Mouse (Mus musculus): ENCODE data around the gene Anxa6.

Gene Anxa6

DNA sequence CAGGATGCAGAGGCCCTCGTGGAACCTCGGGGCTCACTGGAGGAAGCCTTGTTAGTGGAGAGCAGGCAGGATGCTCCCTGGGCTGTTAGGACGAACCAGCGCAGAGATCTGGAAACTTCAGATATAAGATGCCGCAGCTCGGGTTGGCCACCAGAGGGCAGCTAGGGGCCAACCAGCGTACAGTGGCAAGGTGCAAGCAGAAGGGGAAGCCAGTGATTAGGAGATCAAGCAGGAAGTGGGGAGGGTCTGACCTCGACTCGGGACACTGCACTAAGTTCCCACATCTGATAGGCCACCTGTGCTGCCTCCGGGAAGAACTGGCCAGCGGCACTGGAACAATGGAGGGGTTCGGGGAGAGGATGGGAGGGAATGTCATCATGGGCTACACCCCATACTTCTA is 35.0 kb downstream of the Anxa6 start:
- DNase-seq (ENCODE audit: low spot score in 2 of 2): peak; percentile 47 to 63

DNA sequence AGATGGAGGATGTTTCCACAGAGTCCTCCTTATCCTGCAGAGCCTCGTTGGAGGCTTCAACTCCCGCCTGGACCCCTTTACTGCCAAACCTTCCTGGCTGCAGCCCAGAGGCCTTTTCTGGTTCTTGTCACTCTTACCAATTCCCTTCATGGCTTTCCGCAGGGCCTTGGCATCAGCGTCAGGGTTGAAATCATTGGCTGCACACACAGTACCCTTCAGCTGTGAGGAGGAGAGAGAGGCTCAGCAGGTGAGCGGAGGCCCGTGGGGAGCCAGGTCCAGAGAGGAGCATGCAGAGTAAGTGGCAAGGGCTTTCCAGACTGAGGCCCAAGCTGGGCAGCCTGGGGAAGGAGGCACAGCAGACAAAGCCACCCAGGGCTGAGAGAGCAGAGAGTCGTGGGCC is 37.1 kb downstream of the Anxa6 start:
- DNase-seq (ENCODE audit: low spot score in 2 of 2): no peak

GRCm38 (mm10) chr11:54989920-54990319 is 43.3 kb downstream of the Anxa6 start:
- DNase-seq (ENCODE audit: low spot score in 2 of 2): no peak

GRCm38 (mm10) chr11:54988754-54989349 is 44.4 kb downstream of the Anxa6 start:
- DNase-seq (ENCODE audit: low spot score in 2 of 2): no peak

GRCm38 (mm10) chr11:54987974-54988373 is 45.3 kb downstream of the Anxa6 start:
- no peak for DNase-seq (ENCODE audit: low spot score in 2 of 2)

GRCm38 (mm10) chr11:54985086-54985485 is 48.2 kb downstream of the Anxa6 start:
- no peak for DNase-seq (ENCODE audit: low spot score in 2 of 2)

DNA sequence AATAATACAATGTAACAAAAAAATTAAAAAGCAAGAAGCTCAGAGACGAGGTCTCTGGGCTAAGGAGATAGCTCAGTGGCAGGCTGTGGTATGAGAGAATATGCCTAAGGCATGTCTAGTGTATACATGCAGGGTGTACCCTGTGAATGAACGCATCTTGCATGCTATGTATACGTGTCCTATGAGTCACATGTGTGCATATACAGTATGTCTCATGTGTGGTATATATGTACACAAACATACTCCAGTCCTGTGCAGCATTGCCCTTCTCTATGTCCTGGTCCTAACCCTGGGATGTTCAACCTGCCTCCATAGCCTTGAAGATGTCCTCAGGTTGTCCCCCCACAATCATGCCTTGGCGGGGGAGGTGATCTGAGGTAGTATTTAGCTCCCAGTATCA is 48.7 kb downstream of the Anxa6 start:
- DNase-seq (ENCODE audit: low spot score in 2 of 2): no peak

GRCm38 (mm10) chr11:54984085-54984484 is 49.2 kb downstream of the Anxa6 start:
- peak in 1 of 2 experiments; percentile 68 for DNase-seq (ENCODE audit: low spot score in 2 of 2)

DNA sequence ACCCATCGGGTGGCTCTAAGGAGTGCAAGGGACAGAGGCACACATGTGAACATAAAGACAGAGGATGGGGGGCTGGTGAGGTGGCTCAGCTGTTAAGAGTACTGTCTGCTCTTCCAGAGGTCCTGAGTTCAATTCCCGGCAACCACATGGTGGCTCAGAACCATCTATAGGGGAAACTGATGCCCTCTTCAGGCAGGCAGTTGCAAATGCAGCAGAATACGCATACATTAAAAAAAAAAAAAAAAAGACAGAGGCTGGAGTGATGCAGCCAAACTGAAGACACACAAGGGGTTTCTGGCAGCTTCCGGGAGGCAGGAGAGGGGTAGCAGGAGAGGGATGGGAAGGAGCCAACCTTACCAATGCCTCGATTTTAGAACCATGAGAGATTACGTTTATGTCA is 50.7 kb downstream of the Anxa6 start:
- DNase-seq (ENCODE audit: low spot score in 2 of 2): no peak

- DNase-seq (ENCODE audit: low spot score in 2 of 2): no peak
Measured at GRCm38 (mm10) chr11:54981630-54982029, 51.6 kb downstream of the Anxa6 start.

- no peak for DNase-seq (ENCODE audit: low spot score in 2 of 2)
Measured at GRCm38 (mm10) chr11:54977385-54977937, 55.8 kb downstream of the Anxa6 start.

DNA sequence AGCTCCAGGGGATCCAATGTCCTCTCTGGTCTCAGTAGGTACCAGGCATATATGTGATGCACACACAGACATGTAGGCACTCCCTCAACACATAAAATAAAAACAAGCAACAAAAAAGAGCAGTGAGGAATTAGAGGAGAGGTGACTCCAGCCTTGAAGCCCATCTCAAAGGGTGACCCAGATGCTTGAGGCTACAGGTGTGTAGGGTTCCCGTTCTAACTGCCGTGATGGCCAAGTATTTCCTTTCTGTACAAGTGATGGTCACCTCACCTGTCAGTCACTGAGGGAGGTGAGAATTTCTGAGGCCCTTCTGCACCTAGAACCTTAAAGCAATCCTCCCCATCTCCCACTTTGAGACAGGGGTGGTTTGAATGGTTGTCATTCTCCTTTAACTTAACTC is 56.9 kb downstream of the Anxa6 start:
- no peak for DNase-seq (ENCODE audit: low spot score in 2 of 2)

DNA sequence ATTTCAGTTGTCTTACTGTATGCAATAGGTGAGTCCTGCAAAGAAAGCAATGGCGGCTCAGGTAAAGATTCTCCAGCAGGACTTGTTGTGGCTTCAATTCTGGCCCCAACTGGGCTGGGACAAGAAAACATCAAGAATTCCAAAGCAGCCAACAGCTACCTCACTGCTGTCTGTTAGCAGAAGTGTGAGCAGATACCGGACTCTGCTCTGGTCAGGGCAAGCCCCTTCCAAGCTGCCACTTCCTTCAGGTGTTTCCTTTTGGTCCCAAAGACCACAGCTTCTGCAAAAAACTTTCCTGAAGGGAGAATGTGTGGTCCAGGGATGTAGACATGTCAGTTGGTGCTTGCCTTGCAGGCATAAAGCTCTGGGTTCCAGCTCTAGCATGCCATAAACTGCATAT is 57.5 kb downstream of the Anxa6 start:
- no peak for DNase-seq (ENCODE audit: low spot score in 2 of 2)

DNA sequence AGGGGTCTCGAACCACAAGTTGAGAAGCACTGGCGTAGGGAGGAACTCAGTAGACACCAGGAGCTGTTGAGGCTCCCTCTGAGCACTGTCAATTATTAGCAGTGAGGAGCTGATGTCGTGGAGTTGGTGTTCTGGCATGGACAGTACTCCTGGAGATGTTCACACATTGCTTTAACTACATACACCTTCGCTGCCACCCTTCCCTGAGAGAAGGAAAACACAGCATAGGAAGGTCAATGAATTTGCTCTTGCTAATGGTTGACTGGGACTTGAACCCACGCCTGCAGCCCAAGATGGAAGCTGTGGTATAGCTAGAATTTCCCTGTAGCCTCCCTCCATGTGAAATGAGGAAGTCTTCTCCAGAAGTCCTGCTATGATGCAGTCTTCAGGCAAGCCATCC is 57.9 kb downstream of the Anxa6 start:
- DNase-seq (ENCODE audit: low spot score in 2 of 2): no peak

GRCm38 (mm10) chr11:54974639-54975038 is 58.6 kb downstream of the Anxa6 start:
- DNase-seq (ENCODE audit: low spot score in 2 of 2): no peak

GRCm38 (mm10) chr11:54973481-54974212 is 59.6 kb downstream of the Anxa6 start:
- DNase-seq (ENCODE audit: low spot score in 2 of 2): peak; percentile 64 to 71

- DNase-seq (ENCODE audit: low spot score in 2 of 2): no peak
Measured at GRCm38 (mm10) chr11:54972789-54973188, 60.5 kb downstream of the Anxa6 start.

DNA sequence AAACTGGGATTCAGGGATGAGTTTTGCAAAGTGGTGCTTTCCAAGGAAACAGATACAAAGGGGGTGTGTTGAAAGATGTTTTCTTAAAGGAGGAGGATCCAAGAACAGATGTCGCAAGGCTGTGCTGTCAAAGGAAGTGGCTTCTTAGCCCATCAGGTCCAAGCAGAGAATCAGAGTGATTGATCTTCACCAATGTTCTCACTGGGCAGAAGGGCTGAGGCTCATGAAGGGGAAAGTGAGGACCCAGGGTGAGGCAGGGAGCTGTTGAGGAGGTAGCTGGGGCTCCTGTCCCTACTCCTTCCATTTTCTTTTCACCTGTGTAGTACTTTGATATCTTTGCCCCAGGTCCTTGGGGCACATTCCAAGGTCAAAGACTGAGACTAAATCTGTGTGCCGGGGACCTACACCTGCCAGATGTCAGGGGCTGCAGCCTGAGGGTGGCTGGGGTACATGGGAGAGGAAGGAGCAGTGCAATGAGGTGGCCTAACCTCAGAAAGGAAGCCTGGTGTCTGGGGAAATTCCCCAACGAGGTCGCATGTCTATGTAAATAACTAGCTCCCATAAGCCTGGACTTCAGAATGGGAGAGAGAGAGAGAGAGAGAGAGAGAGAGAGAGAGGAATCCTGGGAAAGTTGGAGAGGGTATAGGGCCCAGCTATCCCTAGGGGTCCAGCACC is 61.1 kb downstream of the Anxa6 start:
- no peak for DNase-seq (ENCODE audit: low spot score in 2 of 2)

GRCm38 (mm10) chr11:54971365-54972048 is 61.7 kb downstream of the Anxa6 start:
- DNase-seq (ENCODE audit: low spot score in 2 of 2): no peak

DNA sequence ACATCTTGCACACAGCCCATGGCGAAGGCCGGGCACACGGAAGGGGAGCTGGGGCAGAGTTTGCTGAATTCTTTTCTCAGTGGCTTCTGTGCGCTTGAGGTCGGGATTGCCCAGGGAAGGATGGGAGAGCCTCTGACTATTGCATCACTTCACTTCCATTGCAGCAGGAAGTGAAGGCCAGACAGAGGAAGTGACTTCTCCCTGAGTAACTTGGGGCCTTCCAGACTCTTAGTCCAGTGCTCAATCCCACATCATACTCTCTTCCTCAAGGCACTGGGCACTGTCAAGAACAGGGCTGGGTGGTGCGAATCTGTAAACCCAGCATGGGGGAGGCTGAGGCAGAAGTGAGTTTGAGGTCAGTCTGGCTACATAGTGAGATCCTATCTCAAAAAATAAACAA is 68.0 kb downstream of the Anxa6 start:
- DNase-seq (ENCODE audit: low spot score in 2 of 2): no peak

GRCm38 (mm10) chr11:54962810-54963209 is 70.4 kb downstream of the Anxa6 start, which contains the start of gene Tnip1:
Gene Tnip1, minus strand, starts transcription at chr11:54962917.
- DNase-seq (ENCODE audit: low spot score in 2 of 2): peak in 1 of 2 experiments; percentile 33

GRCm38 (mm10) chr11:54961921-54962320 is 71.3 kb downstream of the Anxa6 start:
- DNase-seq (ENCODE audit: low spot score in 2 of 2): peak; percentile 31 to 32
